Mouse (Mus musculus) c-Kit-positive CD71-negative TER-119-negative erythroid progenitor cells, embryonic 14.5 days (primary cell): Measurements from ENCODE around the gene Pfkfb1.

ENCODE experiments used
- DNase-seq: peaks from one replicate; pipeline ENCODE4 v3.0.0-alpha.2; 2013; ENCODE audit warnings: low read depth

Gene Pfkfb1

DNA sequence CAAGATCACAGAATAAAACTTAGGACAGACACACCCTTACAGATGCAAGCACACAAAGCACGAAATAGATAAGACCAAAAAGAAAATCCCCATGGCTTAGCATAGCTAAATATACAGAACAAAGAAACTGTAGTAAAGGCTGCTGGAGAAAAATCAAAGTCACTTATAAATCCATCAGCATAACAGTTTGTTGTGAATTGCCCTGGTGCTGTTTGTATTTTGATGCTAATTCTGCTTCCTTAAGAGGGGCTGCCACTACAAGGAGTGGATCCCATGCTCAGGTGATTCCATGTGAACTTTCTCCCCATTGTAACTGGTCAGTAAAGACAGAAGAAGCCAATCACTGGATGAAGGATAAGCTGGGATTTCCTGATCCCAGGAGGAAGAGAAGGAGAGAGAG lies 89.5 kb downstream of the Pfkfb1 start:
- DNase-seq, result no peak
